Mouse (Mus musculus) heart, embryonic 14.5 days (tissue): ENCODE results near the gene Edn1. TPM values are rescaled to one million over a fixed set of nuclear protein-coding genes. Genes with fewer than 3 reads are reported as not detected.
A peak's percentile ranks its signal among the peaks of the same experiment; 100 is the strongest.

Experiments
- ATAC-seq: fragments of 200-750 bp; cut with Nextera tagmentation; 2 replicates; pipeline ENCODE4 v1.8.0; 2017; ENCODE audit warnings: low read depth, moderate TSS enrichment; ENCODE audit not compliant: insufficient number of reproducible peaks, insufficient read depth, low FRiP score
- H3K27ac ChIP-seq, 2 experiments: fragments of 200-500 bp in 1 of 2; fragments of 300-500 bp in 1 of 2; sonication (generic) in 1 of 2; replicated peaks in 1 of 2; 2 replicates each; pipeline ENCODE4 v1.5.1; 2012 to 2014; ENCODE audit warnings: low read depth in 2 of 2, low read length in 2 of 2, control low read depth in 1 of 2, mild to moderate bottlenecking in 1 of 2, mixed read lengths in 1 of 2; ENCODE audit not compliant: control insufficient read depth in 1 of 2, insufficient read depth in 1 of 2
- H3K27me3 ChIP-seq: fragments of 300-500 bp; sonication (generic); 2 replicates; pipeline ENCODE4 v1.6.1; 2014; ENCODE audit warnings: mild to moderate bottlenecking, low read length, control low read depth; ENCODE audit not compliant: control insufficient read depth, insufficient read depth
- H3K36me3 ChIP-seq: fragments of 300-500 bp; sonication (generic); 2 replicates; pipeline ENCODE4 v1.6.1; 2014; ENCODE audit warnings: mild to moderate bottlenecking, control low read depth, low read length, mixed read lengths; ENCODE audit not compliant: control insufficient read depth, insufficient read depth
- H3K4me1 ChIP-seq, 2 experiments: fragments of 200-500 bp in 1 of 2; fragments of 300-500 bp in 1 of 2; sonication (generic) in 1 of 2; 2 replicates each; pipeline ENCODE4 v1.6.1; 2012 to 2014; ENCODE audit warnings: low read length in 2 of 2, control low read depth in 1 of 2, mixed read lengths in 1 of 2; ENCODE audit not compliant: control insufficient read depth in 2 of 2, insufficient read depth in 2 of 2
- H3K4me2 ChIP-seq: fragments of 300-500 bp; sonication (generic); 2 replicates; pipeline ENCODE4 v1.6.1; 2014; ENCODE audit warnings: mild to moderate bottlenecking, low read length
- H3K4me3 ChIP-seq, 2 experiments: fragments of 200-500 bp in 1 of 2; fragments of 300-500 bp in 1 of 2; sonication (generic) in 1 of 2; 2 replicates each; pipeline ENCODE4 v1.5.1; 2012 to 2014; ENCODE audit warnings: low read length in 2 of 2, mild to moderate bottlenecking in 2 of 2, control low read depth in 1 of 2, low read depth in 1 of 2, moderate library complexity in 1 of 2; ENCODE audit not compliant: control insufficient read depth in 1 of 2, insufficient read depth in 1 of 2
- H3K9ac ChIP-seq: fragments of 300-500 bp; sonication (generic); 2 replicates; pipeline ENCODE4 v1.6.1; 2014; ENCODE audit warnings: mild to moderate bottlenecking, low read length
- H3K9me3 ChIP-seq: fragments of 300-500 bp; sonication (generic); 2 replicates; pipeline ENCODE4 v1.6.1; 2016; ENCODE audit warnings: low read length, control low read depth; ENCODE audit not compliant: control insufficient read depth
- WGBS: fragments of 180-500 bp; shearing (Covaris S2); extraction: QIAGEN DNeasy Blood & Tissue Kit; methylation state at CpG from one replicate; pipeline ENCODE4 v1.1.7; 2014; 5-methylcytosine and 5-hydroxymethylcytosine counted together
- polyA plus RNA-seq: library from polyadenylated mRNA; unstranded; fragments of >200 nt; fragmentation: Nextera tagmentation; extraction: Ambion mirVana; gene quantifications from 2 replicates; pipeline ENCODE4 v1.2.1, GENCODE M21; 2014

The Edn1 gene
- polyA plus RNA-seq: 7.5 and 9.8 TPM in 2 replicates

DNA sequence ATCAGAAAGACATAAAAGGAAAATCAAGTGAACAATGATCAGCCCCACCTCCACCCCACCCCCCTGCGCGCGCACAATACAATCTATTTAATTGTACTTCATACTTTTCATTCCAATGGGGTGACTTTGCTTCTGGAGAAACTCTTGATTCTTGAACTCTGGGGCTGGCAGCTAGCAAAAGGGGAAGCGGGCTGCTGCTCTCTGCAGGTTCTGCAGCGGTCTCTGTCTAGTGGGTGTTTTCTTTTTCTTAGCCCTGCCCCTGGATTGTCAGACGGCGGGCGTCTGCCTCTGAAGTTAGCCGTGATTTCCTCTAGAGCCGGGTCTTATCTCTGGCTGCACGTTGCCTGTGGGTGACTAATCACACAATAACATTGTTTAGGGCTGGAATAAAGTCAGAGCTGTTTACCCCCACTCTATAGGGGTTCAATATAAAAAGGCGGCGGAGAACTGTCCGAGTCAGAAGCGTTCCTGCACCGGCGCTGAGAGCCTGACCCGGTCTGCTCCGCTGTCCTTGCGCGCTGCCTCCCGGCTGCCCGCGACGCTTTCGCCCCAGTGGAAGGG, at the start of gene Edn1:
Edn1 (plus strand) TSS at position 316 of the 561 bp plus-strand sequence.
- peak within 1 kb of the TSS; percentile 74 for H3K4me2 ChIP-seq
- H3K36me3 ChIP-seq: peaks cover 21% of the 10 kb centered on the region
- H3K4me3 ChIP-seq: peak within 1 kb of the TSS; percentile 57 to 69
- ATAC-seq: peak; percentile 76
- H3K9ac ChIP-seq: peak within 1 kb of the TSS; percentile 75
- H3K4me1 ChIP-seq: peaks cover 13 to 42% of the 10 kb centered on the region in 2 experiments
- no peaks in the 10 kb centered on the region for H3K9me3 ChIP-seq
- peak within 1 kb of the TSS; percentile 75 to 84 for H3K27ac ChIP-seq
- no peaks in the 10 kb centered on the region for H3K27me3 ChIP-seq
- WGBS: under 1% methylated on average over 26 of the region's 26 CpGs

DNA sequence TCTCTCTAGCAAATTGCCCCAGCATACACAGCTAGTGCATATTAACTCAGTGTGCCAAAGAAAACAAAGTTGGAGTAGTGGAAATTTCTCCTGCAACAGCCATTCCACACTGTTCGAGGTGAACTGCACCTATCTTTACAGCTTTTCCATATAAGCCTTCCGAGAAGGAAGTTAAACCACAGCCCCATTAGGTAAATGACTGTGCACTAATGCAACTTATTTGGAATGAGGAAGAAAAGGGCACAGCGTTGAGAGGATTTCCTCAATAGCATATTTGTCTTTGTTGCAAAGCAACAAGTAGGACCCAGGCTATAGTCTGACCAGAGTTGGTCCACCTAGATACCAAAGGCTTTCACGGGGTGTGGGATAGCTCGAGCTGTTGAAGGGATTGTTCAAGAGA, 47.5 kb upstream of the Edn1 start:
- H3K4me1 ChIP-seq: peaks cover 3 to 5% of the 10 kb centered on the region in 2 experiments
- no peak overlapping the region for H3K27ac ChIP-seq
- no peak overlapping the region for H3K4me2 ChIP-seq
- H3K27me3 ChIP-seq: no peaks in the 10 kb centered on the region
- H3K9me3 ChIP-seq: 0 out of 2 replicates have a peak, but pooled peaks cover 4% of the 10 kb centered on the region
- no peak overlapping the region for H3K4me3 ChIP-seq
- WGBS: 69% methylated on average over 5 of the region's 5 CpGs
- H3K36me3 ChIP-seq: no peaks in the 10 kb centered on the region
- no peak overlapping the region for H3K9ac ChIP-seq
- no peak for ATAC-seq

DNA sequence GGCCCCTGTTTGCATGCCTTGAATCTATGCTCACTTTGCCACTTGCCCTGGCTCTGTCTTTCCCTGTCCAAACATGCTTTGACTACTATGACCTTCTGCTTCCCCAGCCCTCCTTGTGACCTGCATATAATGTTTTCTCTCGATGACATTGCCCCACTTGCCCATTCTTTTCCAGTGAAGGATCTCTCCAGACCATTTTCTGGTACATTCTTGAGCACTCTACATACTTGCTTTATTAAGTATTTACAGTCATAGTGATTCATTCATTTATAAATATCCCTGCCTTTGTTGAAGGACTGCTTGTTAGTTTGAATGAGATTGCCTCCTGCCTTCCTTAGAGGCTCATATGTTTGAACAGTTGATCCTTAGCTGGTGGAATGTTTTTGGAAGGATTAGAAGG, 46.2 kb upstream of the Edn1 start:
- H3K36me3 ChIP-seq: no peaks in the 10 kb centered on the region
- H3K4me3 ChIP-seq: no peak overlapping the region
- H3K9ac ChIP-seq: no peak overlapping the region
- H3K4me1 ChIP-seq: peaks cover 5 to 9% of the 10 kb centered on the region in 2 experiments
- no peak overlapping the region for H3K27ac ChIP-seq
- no peak overlapping the region for H3K4me2 ChIP-seq
- 0 out of 2 replicates have a peak, but pooled peaks cover 4% of the 10 kb centered on the region for H3K9me3 ChIP-seq
- 70% methylated on average over 1 of the region's 1 CpGs for WGBS
- no peak for ATAC-seq
- H3K27me3 ChIP-seq: no peaks in the 10 kb centered on the region

DNA sequence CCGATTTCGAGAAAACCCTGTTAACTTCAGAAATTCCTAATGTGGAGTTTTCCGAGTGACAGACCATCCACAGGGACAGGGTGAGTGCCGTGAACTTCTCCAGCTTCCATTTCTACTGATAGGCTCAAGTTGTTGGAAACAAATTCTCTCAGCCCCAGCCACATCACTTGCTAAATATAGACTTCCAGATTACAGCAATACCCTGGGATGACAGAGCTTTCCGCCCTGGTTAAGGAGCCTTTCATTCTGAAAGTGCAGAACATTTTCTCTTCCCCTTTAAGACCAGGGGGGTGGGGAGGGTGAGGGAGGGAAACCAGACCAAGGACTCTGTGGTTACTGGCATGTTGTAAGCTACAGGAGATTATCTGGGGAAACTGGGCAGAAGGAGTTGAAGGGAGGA, 42.9 kb upstream of the Edn1 start:
- peak; percentile 88 for ATAC-seq
- H3K36me3 ChIP-seq: no peaks in the 10 kb centered on the region
- WGBS: 7% methylated on average over 5 of the region's 5 CpGs
- H3K4me2 ChIP-seq: peak overlapping the region; percentile 15; the same call in 1 of the 2 replicates
- 0 out of 2 replicates have a peak, but pooled peaks cover 4% of the 10 kb centered on the region for H3K9me3 ChIP-seq
- H3K27me3 ChIP-seq: no peaks in the 10 kb centered on the region
- no peak overlapping the region for H3K4me3 ChIP-seq
- peak overlapping the region; percentile 91 to 93 for H3K27ac ChIP-seq
- no peak overlapping the region for H3K9ac ChIP-seq
- peaks cover 5 to 9% of the 10 kb centered on the region in 2 experiments for H3K4me1 ChIP-seq

GRCm38 (mm10) chr13:42260667-42261066, 40.6 kb upstream of the Edn1 start:
- WGBS: 89% methylated on average over 6 of the region's 6 CpGs
- Histone ChIP-seq H3K9ac (no peak overlapping the region), H3K4me3 (no peak overlapping the region), H3K27ac (no peak overlapping the region), H3K9me3 (0 out of 2 replicates have a peak, but pooled peaks cover under 1% of the 10 kb centered on the region), H3K4me1 (peaks cover 5 to 9% of the 10 kb centered on the region in 2 experiments), H3K4me2 (no peak overlapping the region), H3K27me3 (no peaks in the 10 kb centered on the region), H3K36me3 (no peaks in the 10 kb centered on the region)
- no peak for ATAC-seq

GRCm38 (mm10) chr13:42270051-42270450, 31.2 kb upstream of the Edn1 start:
- H3K4me1 ChIP-seq: no peaks in the 10 kb centered on the region
- no peak overlapping the region for H3K4me2 ChIP-seq
- ATAC-seq: no peak
- H3K27ac ChIP-seq: no peak overlapping the region
- no peak overlapping the region for H3K9ac ChIP-seq
- H3K36me3 ChIP-seq: no peaks in the 10 kb centered on the region
- no peak overlapping the region for H3K4me3 ChIP-seq
- no peaks in the 10 kb centered on the region for H3K27me3 ChIP-seq
- H3K9me3 ChIP-seq: no peaks in the 10 kb centered on the region
- WGBS: 88% methylated on average over 9 of the region's 9 CpGs

GRCm38 (mm10) chr13:42276774-42277454, 24.4 kb upstream of the Edn1 start:
- H3K9ac ChIP-seq: no peak overlapping the region
- H3K27ac ChIP-seq: peak overlapping the region; percentile 12 to 46; a peak in 3 of 4 replicates
- peaks cover 0 to 18% of the 10 kb centered on the region in 2 experiments; a peak in 3 of 4 replicates for H3K4me1 ChIP-seq
- peak overlapping the region; percentile 26; the same call in 1 of the 2 replicates for H3K4me2 ChIP-seq
- no peaks in the 10 kb centered on the region for H3K36me3 ChIP-seq
- no peaks in the 10 kb centered on the region for H3K9me3 ChIP-seq
- 48% methylated on average over 9 of the region's 9 CpGs for WGBS
- H3K4me3 ChIP-seq: no peak overlapping the region
- no peak for ATAC-seq
- no peaks in the 10 kb centered on the region for H3K27me3 ChIP-seq
